Mouse (Mus musculus) left cerebral cortex, adult 18-20 months (tissue): ENCODE results near the gene Paf1. TPM values are rescaled to one million over a fixed set of nuclear protein-coding genes. Genes with fewer than 3 reads are reported as not detected.
A peak's percentile ranks its signal among the peaks of the same experiment; 100 is the strongest.

Source experiments
- DNase-seq, 2 experiments: peaks; one replicate each; pipeline ENCODE4 v3.0.0; 2021 to 2022; ENCODE audit warnings: low spot score in 2 of 2, mixed read lengths in 1 of 2
- total RNA-seq, 2 experiments: library from RNA; stranded (reverse); gene quantifications; 2 replicates each; pipeline ENCODE4 v1.2.3; 2021

The Paf1 gene
- total RNA-seq, 2 experiments from 2014 or later, result 54.8 to 59.0 TPM

DNA sequence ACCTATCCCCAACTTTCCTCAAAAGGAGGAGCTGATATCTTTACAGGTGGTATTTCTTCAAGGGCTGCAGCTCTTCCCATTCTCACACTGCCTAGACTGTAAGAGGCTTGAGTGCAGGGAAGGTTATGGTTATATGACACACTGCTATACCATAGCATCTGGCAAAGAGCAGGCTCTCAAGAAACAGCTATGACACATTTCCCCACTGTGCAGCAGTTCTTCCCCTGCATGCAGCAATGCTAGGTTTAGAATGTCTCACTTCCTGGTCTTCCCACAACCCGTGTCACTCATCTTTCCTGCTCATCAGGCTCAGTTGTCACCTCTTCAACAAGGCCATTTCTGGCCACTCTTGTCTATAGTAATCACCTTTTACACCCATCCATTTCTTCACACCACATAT, 37.8 kb downstream of the Paf1 start:
- DNase-seq, result no peak

- DNase-seq, result no peak
Observed at GRCm38 (mm10) chr7:28432252-28432651, 39.5 kb downstream of the Paf1 start.

DNA sequence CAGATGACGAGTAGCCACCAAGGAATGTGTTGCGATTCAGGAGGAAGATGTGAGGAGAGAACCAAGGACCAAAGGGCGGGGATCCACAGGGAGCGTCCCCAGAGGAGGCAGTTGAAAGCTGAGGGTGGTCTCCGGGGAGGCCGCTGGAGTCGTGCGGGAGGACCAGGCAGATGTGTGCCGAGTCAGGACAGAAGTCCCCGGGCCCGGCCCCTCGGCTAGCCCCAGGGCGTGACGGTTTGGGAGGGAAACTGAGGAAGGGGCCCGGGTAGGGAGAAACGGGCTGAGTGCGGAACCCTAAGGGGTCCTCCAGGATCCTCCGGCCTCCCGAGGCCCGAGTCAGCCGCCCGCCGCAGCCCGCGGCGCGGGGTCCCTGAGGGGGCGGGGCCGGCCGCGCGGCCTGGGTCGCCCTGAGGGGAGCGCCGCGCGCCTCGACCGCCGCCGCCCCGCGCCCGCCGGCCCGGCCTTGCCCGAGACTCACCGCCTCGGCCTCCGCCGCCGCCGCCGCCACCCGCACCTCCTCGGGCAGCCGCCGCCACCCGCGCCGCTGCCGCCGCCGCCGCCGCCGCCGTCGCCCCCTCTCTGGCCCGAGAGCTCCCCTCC, 43.0 kb downstream of the Paf1 start:
- DNase-seq, result peak in 1 of 2 experiments; percentile 17

GRCm38 (mm10) chr7:28436271-28436904, 43.6 kb downstream of the Paf1 start:
- peak; percentile 100 for DNase-seq

GRCm38 (mm10) chr7:28436932-28437570, 44.3 kb downstream of the Paf1 start, which contains the start of gene Gmfg:
Gene Gmfg (plus strand): TSS chr7:28437447.
- DNase-seq, result peak; percentile 74 to 76

GRCm38 (mm10) chr7:28437964-28438363, 45.2 kb downstream of the Paf1 start:
- no peak for DNase-seq

DNA sequence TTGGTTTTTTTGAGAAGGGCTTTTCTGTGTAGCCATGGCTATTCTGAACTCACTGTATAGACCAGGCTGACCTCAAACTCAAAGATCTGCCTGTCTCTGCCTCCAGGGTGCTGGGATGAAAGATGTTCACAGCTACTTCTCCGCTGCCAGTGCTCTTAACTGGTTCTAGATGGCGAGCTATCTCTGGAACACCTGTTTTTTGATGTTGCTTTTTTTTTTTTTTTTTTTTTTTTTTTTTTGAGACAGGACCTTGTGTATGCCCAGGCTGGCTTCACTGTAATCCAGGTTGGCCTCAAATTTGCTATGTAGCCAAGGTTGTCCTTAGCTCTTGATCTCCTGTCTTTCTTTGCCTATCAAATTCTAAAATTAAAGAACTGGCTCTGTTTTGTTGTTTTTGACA, 46.0 kb downstream of the Paf1 start:
- DNase-seq, result no peak

DNA sequence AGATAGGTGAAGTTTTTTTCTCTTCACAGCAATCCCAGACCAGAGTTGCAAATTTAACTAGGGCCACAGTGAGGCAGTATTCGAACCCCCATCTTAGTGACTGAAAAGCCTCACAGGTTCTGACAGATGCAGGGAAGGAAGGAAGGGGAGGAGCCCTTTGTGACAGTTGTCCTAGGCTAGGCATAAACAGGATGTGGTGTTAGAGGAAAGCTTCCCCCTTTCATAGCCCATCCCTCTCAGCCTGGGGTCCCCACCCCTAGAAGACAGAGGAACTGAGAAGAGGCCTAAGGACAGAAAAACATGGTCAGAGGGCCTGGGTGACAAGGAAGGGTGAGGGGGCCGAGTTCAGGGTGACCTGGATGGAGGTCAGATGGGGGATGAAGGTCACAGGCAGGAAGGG, 48.0 kb downstream of the Paf1 start:
- no peak for DNase-seq

GRCm38 (mm10) chr7:28441776-28442485, 49.2 kb downstream of the Paf1 start:
- no peak for DNase-seq

DNA sequence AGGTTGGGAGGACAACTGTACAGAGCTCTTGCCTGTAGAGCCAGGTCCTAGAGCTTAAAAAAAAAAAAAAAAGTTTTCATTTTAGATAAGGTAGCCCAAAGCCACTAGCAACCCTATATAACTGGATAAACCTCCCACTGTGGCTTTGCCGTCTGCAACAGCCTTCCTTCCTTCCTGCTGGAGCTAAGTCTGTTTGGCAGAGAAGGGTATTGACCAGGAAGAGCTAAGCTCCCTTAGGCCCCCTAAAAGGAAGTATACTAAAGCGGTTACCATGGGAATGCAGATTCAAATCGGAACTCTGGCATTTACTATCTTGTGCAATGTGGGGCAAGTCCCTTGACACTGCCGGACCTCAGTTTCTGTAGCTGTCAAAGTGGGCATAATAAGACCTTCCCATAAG, 49.9 kb downstream of the Paf1 start:
- DNase-seq, result no peak

DNA sequence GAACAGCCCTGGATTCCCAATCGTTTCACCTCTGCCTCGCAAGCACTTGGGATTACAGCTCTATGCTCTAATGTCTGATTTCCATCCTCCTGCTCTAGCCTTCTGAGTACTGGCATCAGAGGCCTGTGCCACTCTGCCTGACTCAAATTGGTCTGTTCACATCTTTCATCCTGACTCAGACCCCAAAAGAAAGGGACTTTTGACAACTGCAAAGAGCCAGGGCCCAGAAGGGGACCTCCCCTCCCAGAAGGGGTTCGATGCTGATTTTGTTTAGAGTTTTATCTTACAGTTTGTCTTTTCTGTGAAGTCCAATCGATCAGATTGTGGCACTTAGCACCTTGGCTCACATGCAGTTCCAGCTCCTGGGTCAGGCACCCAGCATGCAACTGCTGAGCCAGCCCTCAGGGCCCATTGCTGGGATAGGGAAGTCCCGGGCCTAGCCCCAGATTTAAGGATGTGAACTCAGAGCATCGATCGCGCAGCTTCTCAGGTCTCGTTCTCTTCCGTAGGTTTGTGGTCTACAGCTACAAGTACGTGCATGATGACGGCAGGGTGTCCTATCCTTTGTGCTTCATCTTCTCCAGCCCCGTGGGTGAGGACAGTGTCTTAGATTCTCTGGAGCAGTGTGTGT, 51.7 kb downstream of the Paf1 start:
- no peak for DNase-seq

DNA sequence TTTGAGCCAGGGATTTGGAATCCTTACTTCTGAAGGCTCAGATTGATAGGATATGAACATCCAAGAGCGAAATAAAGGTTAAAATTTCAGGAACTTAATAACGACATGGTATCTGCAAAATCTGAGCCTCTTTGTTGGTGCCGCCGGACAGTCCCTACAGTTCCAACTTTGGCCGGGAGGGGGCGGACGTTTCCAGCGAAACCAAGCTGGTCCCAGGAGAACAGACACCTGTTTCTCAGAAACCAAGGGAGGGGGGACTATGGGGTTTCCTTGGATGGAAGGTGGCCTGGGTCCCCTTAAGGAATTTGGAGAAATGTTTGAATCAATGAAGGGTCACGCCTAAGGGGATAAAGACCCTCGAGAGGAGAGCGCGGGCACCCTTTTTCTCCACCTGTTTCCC, 53.7 kb downstream of the Paf1 start:
- peak; percentile 85 to 91 for DNase-seq

DNA sequence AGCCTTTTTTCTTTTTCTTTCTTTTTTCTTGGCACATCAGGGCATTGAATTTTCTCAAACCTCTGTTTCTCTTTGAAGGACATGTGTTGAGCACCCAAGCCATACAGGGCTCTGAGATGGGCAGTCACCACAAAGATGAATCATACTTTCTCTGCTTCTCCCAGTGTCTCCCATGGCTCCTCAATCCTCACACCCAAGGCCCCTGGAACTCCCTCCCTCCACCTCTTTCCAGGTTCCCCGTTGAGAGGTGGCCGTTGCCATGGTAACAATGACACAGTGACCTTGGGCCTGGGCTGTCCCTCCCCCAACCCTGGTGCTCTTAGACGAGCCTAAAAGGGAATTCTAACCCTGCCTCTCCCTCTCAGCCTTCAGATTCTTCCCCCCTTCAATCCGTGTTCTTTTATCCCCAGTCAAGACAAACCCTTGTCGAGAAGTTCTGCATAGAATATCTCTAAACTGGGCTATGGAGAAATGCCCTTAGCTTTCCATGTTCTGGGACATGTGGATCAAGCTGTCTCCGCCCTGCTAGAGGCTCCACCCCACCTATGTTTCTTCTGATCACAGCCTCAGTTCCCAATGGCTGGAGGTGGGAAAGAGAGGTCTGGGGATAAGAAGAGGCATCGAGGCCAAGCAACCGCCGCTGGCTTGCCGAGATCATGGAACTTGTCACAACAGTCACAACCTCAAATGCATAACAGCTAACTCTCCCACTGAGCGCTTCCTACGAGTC, 54.5 kb downstream of the Paf1 start:
- no peak for DNase-seq

- no peak for DNase-seq
Observed at GRCm38 (mm10) chr7:28447865-28448820, 55.4 kb downstream of the Paf1 start.

Other genes with a start within 250 kb of the Paf1 start
- gene Fbl, start 223.2 kb upstream of the Paf1 start, total RNA-seq, result 10 to 100 TPM; 47.8 to 60.2 TPM
- gene Dyrk1b, start 213.5 kb upstream of the Paf1 start, total RNA-seq, result 10 to 100 TPM; 39.6 to 40.6 TPM
- 10 to 100 TPM; 62.3 to 65.2 TPM for gene Eid2, start 125.1 kb upstream of the Paf1 start, total RNA-seq
- gene Eid2b, start 115.2 kb upstream of the Paf1 start, total RNA-seq, result 10 to 100 TPM; 30.2 to 30.8 TPM
- gene Selenov, start 101.8 kb upstream of the Paf1 start, total RNA-seq, result under 1 TPM in 1 of 2 experiments, not detected in 1; 0.44 TPM
- 1 to 10 TPM; 1.5 to 1.6 TPM for gene Dll3, start 90.7 kb upstream of the Paf1 start, total RNA-seq
- gene Timm50, start 80.9 kb upstream of the Paf1 start, total RNA-seq, result 10 to 100 TPM; 36.8 to 43.2 TPM
- gene Supt5, start 54.2 kb upstream of the Paf1 start, total RNA-seq, result 100 to 1,000 TPM; 116 TPM
- gene Rps16, start 42.3 kb upstream of the Paf1 start, total RNA-seq, result 100 to 1,000 TPM; 462 to 497 TPM
- 1 to 10 TPM; 4.8 to 5.2 TPM for gene Plekhg2, start 20.4 kb upstream of the Paf1 start, total RNA-seq
- 1 to 10 TPM; 1.4 to 2.3 TPM for gene Zfp36, start 12.7 kb upstream of the Paf1 start, total RNA-seq
- 10 to 100 TPM; 20.3 to 22.0 TPM for gene Med29, start 243 bp upstream of the Paf1 start, total RNA-seq
- gene Gmfg, start 44.5 kb downstream of the Paf1 start, total RNA-seq, result 1 to 10 TPM; 1.4 to 1.5 TPM
- 10 to 100 TPM; 93.0 to 96.9 TPM for gene Lrfn1, start 59.0 kb downstream of the Paf1 start, total RNA-seq
- not detected for gene Ifnl2, start 117.5 kb downstream of the Paf1 start, total RNA-seq
- gene Ifnl3, start 129.9 kb downstream of the Paf1 start, total RNA-seq, result not detected
- not detected for gene Sycn, start 147.9 kb downstream of the Paf1 start, total RNA-seq
- under 1 TPM in 1 of 2 experiments, not detected in 1; 0.28 TPM for gene Nccrp1, start 154.3 kb downstream of the Paf1 start, total RNA-seq
- 10 to 100 TPM; 67.8 to 80.1 TPM for gene Samd4b, start 205.2 kb downstream of the Paf1 start, total RNA-seq
- gene Pak4, start 205.2 kb downstream of the Paf1 start, total RNA-seq, result 1 to 10 TPM; 8.6 to 8.8 TPM
- gene Acp7, start 238.4 kb downstream of the Paf1 start, total RNA-seq, result 1 to 10 TPM; 2.2 to 2.4 TPM